Mouse (Mus musculus) E14TG2a.4 (cell line): Measurements from ENCODE around the gene Eif4e1b.

Experiments used
- H3K27me3 ChIP-seq: 2 replicates; pipeline ENCODE4 v1.6.1; 2014; ENCODE audit warnings: low read length, control low read depth; ENCODE audit not compliant: insufficient read depth
- H3K36me3 ChIP-seq: 2 replicates; pipeline ENCODE4 v1.6.1; 2014; ENCODE audit warnings: low read length, control low read depth; ENCODE audit not compliant: insufficient read depth
- H3K4me1 ChIP-seq: replicated peaks from 2 replicates; pipeline ENCODE4 v1.6.1; 2014; ENCODE audit warnings: low read depth, low read length, control low read depth
- H3K4me3 ChIP-seq: replicated peaks from 2 replicates; pipeline ENCODE4 v1.5.1; 2014; ENCODE audit warnings: mild to moderate bottlenecking, low read length
- H3K9me3 ChIP-seq: 2 replicates; pipeline ENCODE4 v1.6.1; 2014; ENCODE audit warnings: low read length, control low read depth
- CTCF ChIP-seq: conservative IDR thresholded peaks from 2 replicates; pipeline ENCODE4 v1.5.1; 2014; ENCODE audit warnings: low read length
- NANOG ChIP-seq: IDR thresholded peaks from 2 replicates; pipeline ENCODE4 v1.6.1; 2014; ENCODE audit warnings: borderline replicate concordance, low read length, mixed read lengths
- POU5F1 ChIP-seq: IDR thresholded peaks from 2 replicates; pipeline ENCODE4 v1.6.1; 2014; ENCODE audit warnings: low read length, borderline replicate concordance

Eif4e1b gene

DNA sequence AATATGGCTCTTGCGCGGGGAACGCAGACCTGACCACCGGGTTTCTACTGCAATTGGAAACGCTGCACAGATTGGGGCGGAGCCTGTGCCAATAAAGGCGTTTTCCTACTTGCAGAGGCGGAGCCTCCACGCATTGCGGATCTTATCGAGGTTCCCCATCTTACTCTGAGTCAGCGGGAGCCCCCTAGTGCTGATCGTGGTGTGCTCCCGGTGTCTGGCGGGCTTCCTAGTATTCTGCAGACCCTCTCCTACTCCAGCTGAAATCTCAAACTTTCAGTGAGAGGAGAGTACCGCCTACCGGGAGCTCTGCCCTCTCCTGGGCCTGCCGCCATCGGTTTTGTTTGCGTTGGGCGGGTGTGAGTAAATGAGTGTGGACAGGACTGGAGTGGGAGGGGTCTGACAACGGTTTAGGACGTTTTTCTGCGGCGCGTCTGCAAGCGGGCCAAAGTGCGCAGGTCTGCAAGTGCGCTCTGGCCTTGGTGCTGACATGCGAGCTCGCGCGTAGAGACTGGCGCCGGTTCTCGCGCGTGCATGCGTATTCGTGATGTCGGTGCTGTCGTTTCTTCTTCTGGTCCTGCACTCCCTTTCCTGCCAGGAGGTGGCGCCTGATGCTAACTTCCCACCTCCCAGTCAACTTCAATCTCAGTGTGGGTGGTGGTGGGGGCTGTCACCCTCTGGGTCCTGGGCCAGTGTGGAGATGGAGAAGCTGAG, 25.6 kb upstream of the Eif4e1b start:
- H3K4me1 ChIP-seq = peaks cover 39% of the 10 kb centered on the region
- no peak for TF ChIP-seq NANOG
- TF ChIP-seq CTCF = peak; percentile 66
- no peaks in the 10 kb centered on the region for H3K36me3 ChIP-seq
- peak overlapping the region; percentile 80 for H3K4me3 ChIP-seq
- H3K9me3 ChIP-seq = no peaks in the 10 kb centered on the region
- H3K27me3 ChIP-seq = peaks cover 73% of the 10 kb centered on the region

GRCm38 (mm10) chr13:54758756-54759470, 24.9 kb upstream of the Eif4e1b start:
- TF ChIP-seq POU5F1 = no peak
- TF ChIP-seq CTCF = no peak
- TF ChIP-seq NANOG = no peak
- H3K9me3 ChIP-seq = no peaks in the 10 kb centered on the region
- H3K27me3 ChIP-seq = peaks cover 73% of the 10 kb centered on the region
- H3K4me3 ChIP-seq = peak overlapping the region; percentile 80
- no peaks in the 10 kb centered on the region for H3K36me3 ChIP-seq
- peaks cover 39% of the 10 kb centered on the region for H3K4me1 ChIP-seq

DNA sequence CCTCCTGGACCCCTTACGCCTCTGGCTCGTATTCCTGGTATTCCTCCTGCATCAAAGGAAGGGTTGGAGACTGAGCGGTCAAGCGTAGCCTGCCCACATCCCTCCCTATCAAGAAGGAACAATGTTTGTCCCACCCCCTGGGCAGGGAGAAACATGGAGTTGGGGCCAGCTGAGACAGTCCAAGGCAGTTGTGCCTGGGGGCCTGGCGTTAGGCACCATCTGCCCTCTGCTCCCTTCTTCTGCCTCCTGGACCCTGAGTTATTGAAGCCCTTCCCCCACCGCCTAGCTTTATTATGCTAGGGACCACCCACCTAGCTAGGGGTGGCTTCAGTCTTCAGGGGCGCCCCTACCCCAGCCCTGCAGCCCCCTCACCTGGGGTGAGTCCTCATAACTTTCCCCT, 24.3 kb upstream of the Eif4e1b start:
- Histone ChIP-seq H3K4me3 (0 out of 2 replicates have a peak overlapping the region, but pooled peaks have one; percentile 26), H3K36me3 (no peaks in the 10 kb centered on the region), H3K9me3 (no peaks in the 10 kb centered on the region), H3K27me3 (peaks cover 73% of the 10 kb centered on the region), H3K4me1 (peaks cover 37% of the 10 kb centered on the region)
- TF ChIP-seq NANOG = no peak
- TF ChIP-seq CTCF = no peak
- TF ChIP-seq POU5F1 = no peak

DNA sequence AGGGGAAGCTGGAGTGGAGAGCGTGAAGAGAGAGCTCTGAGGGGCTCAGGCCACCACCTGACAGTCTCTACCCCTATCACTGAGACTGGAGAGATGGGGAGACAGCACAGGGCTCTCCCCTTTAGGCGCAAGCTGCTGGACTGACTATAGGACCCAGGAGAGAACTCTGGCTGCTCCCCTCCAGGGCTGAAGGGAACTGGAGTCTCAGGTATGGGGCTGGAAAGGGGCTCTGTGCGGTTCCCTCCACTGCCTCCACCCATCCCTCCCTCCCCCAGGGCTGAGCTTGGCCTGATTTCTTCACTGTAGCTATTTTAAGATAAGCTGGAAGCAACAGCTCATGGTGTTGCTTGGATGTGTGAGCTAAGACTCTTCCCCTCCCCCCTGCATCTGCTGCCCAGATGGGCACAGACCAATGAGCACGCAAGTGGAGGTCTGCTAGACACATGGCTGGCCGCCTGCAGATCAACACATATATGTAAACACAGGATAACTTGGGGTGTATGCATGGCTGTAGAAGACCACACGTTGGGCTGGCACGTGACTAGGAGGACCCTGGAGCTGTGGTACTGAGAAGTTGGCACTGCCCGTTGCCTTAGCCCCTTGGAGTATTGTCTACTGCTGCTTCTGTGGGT, 23.5 kb upstream of the Eif4e1b start:
- H3K27me3 ChIP-seq = peaks cover 74% of the 10 kb centered on the region
- H3K9me3 ChIP-seq = no peaks in the 10 kb centered on the region
- TF ChIP-seq CTCF = no peak
- H3K4me1 ChIP-seq = peaks cover 42% of the 10 kb centered on the region
- no peaks in the 10 kb centered on the region for H3K36me3 ChIP-seq
- no peak overlapping the region for H3K4me3 ChIP-seq

GRCm38 (mm10) chr13:54760906-54761305, 22.9 kb upstream of the Eif4e1b start:
- H3K36me3 ChIP-seq = no peaks in the 10 kb centered on the region
- no peak overlapping the region for H3K4me3 ChIP-seq
- no peak for TF ChIP-seq POU5F1
- no peak for TF ChIP-seq CTCF
- no peak for TF ChIP-seq NANOG
- no peaks in the 10 kb centered on the region for H3K9me3 ChIP-seq
- peaks cover 44% of the 10 kb centered on the region for H3K4me1 ChIP-seq
- H3K27me3 ChIP-seq = peaks cover 74% of the 10 kb centered on the region

DNA sequence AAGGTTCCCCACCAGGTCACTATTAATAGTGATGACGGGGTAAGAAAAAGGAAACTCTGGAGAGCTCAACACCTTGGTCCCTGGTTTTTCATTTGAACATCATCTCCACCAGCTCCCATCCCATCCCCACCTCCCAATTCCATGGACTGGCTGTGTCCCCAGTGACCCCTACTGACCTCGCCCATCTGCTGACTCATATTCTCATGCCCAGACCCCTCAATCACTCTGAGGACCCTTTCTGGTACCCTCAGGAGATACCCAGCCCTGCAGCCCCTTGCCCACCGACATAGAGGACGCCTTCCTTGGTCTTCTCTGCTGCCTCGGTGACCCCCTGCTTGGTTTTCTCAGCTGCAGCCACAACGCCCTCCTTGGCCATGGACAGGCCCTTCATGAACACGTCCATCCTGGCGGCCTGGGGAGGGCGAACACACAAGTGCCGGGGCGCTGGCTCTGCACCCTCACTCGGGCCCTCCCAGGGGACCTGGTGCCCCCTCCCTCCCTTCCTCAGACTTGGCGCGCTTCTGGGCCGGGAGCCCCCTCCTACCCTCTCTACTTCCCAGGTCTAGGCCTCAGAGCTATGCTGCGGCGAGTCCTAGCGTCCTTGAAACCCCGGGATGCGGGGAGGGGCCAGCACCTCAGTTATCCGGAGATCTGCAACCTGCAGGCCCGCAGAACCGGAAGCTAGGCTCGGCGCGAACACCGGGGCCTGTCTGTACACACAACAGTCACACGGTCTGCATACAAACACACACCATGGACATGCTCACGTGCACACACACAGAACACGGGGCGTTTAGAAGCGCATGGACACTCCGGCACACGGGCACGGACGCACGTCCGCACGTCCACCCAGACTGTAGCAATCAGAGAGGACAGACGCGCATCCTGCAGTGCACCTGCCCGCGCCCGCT, 18.3 kb upstream of the Eif4e1b start:
- no peaks in the 10 kb centered on the region for H3K36me3 ChIP-seq
- TF ChIP-seq CTCF (no peak), POU5F1 (no peak), NANOG (no peak)
- H3K4me3 ChIP-seq = peak overlapping the region; percentile 85
- peaks cover 21% of the 10 kb centered on the region for H3K9me3 ChIP-seq
- H3K4me1 ChIP-seq = peaks cover 21% of the 10 kb centered on the region
- peaks cover 68% of the 10 kb centered on the region for H3K27me3 ChIP-seq

- peak within 1 kb of the TSS; percentile 85 for H3K4me3 ChIP-seq
- TF ChIP-seq CTCF (peak; percentile 19; the same call in 1 of the 2 replicates), POU5F1 (no peak), NANOG (no peak)
- peaks cover 26% of the 10 kb centered on the region for H3K9me3 ChIP-seq
These were observed 17.5 kb upstream of the Eif4e1b start, which contains the start of gene Sncb for GRCm38 (mm10) chr13:54766192-54766768. Gene Sncb, minus strand, starts transcription at chr13:54766595.

More at GRCm38 (mm10) chr13:54766192-54766768, 17.5 kb upstream of the Eif4e1b start, which contains the start of gene Sncb:
- Histone ChIP-seq H3K27me3 (peaks cover 62% of the 10 kb centered on the region), H3K4me1 (peaks cover 20% of the 10 kb centered on the region), H3K36me3 (no peaks in the 10 kb centered on the region)
